Mouse (Mus musculus) bone marrow macrophage, adult 2 months (primary cell): ENCODE measurements at regions not wholly inside any gene's neighbourhood (a gene's known extent, or its start where the extent isn't known, plus 50 kb on each side); places are given as distances from the start of the nearest gene placed in this dataset.

ENCODE experiments used
- CTCF ChIP-seq: IDR thresholded peaks from 2 replicates; pipeline ENCODE4 v1.5.1; 2012; ENCODE audit warnings: low read depth, mild to moderate bottlenecking, low read length, moderate library complexity
- POLR2A ChIP-seq: IDR thresholded peaks from 2 replicates; pipeline ENCODE4 v1.6.1; 2012; ENCODE audit warnings: mild to moderate bottlenecking, low read depth, low read length, borderline replicate concordance

DNA sequence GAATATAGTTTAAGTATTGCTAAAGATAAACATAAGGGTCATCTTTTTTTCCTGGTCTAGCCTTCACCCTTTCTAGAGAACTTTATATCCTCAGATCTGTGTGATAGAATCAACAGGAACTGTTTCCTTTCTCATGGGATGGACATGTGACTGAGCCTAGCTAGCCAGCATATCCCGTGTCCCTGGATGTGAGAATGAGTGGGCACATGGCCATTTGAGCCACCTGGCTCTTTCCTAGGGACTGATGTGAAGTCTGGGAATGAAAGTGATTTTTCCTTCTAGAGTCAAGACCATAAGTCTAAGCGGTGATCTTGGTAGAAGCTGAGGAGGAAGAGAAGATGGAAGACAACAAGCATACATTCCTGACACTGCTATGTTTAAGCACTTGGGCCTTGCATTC, 91.1 kb upstream of the Slc25a26 start:
- TF ChIP-seq CTCF (no peak), POLR2A (no peak)
